Mouse (Mus musculus) urinary bladder, postnatal 14 days (tissue): ENCODE measurements around the gene Slamf9.
A peak's percentile ranks its signal among the peaks of the same experiment; 100 is the strongest.

Experiments
- DNase-seq: peaks from one replicate; pipeline ENCODE4 v3.0.0; 2021; ENCODE audit warnings: low spot score

Slamf9 gene

DNA sequence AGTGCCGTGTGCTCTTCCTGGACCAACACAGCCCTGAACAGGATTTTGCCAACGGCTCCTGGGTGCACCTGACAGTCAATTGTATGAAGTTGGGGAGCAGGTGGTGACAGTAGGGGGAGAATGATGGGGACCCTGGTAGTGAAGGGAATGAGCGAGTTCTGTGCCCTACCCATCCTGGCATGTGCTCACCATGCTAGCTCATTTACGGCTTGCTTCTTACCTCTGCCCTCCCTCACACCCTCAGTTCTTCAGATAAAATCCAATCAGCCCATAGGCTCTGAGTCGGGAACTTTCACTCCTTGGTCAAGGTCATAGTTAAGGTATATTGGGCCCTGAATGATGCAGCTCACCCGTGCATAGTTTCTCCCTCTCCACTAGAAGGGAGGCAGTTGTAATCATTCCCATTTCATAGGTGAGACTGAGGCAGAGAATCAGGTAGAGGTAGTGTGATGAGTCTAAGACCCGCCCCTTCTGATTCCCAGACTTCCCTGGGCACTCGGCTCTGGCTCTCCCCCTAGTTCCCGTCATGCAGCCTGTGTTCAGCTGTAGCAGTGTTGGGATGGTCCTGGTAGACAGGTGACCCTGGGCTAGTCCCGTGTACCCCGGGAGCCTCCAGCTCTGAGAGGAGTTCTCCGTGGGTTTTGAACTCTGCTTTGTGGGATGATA, 14.6 kb downstream of the Slamf9 start:
- DNase-seq = no peak

DNA sequence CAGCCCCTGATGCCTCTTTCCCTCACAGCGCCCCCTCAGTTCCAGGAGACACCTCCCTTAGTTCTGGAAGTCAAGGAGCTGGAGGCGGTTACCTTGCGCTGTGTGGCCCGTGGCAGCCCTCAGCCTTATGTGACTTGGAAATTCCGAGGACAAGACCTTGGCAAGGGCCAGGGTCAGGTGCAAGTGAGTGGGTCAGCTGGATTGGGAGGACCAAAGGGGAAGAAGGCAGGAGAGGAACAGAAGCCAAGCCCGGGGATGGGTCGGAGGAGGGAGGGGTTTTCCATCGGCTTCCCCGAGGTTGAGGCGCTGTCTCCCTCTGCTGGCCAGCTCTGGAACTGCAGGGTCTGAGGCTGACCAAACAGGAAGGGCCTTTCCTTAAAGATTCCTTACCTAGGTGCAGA, 15.1 kb downstream of the Slamf9 start:
- peak; percentile 91 for DNase-seq

DNA sequence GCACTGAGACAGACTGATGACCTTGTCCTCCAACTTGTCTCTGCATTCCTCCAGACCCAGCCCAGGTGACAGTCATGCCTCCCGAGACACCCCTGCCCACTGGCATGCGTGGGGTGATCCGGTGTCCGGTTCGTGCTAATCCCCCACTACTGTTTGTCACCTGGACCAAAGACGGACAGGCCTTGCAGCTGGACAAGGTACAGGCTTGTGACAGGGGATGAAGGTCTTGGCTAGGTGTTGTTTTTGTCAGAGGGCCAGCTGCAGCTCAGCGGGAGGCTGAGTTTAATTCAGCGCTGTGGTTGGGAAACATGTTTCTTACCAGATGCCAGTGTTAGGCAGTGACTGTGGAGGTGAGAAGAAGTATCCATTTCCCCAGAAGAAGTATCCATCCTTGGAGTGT, 16.9 kb downstream of the Slamf9 start:
- DNase-seq = no peak

DNA sequence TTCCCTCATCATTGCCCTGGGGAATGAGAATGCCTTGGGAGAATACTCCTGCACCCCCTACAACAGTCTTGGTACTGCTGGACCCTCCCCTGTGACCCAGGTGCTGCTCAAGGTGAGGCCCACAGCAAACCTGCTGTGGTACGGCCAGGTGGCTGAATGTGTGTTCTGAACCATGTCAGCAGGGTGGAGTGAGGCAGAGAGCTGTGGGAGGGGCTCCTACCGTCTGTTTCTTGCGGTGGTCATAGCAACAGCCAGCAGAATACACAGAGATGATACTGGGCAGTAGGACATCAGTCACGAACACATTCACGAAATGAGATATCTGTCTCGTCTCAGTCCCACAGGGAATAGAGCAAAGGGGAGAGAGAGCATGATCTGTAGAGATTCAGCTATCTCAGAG, 18.4 kb downstream of the Slamf9 start:
- DNase-seq = no peak

DNA sequence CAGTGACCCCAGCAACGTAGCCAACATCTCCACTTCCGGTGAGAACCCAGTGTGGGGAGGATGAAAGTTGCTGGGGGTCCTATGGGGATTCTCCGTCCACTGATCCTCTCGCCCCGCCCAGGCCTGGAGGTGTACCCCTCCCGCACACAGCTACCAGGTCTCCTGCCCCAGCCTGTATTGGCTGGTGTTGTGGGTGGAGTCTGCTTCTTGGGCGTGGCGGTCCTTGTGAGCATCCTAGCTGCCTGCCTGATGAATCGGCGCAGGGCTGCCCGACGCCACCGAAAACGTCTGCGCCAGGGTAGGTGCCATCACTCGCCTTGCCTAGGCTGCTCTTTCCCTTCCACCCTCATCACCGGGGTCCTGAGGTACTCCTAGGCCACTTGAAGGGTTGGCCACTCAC, 20.9 kb downstream of the Slamf9 start:
- DNase-seq = no peak

DNA sequence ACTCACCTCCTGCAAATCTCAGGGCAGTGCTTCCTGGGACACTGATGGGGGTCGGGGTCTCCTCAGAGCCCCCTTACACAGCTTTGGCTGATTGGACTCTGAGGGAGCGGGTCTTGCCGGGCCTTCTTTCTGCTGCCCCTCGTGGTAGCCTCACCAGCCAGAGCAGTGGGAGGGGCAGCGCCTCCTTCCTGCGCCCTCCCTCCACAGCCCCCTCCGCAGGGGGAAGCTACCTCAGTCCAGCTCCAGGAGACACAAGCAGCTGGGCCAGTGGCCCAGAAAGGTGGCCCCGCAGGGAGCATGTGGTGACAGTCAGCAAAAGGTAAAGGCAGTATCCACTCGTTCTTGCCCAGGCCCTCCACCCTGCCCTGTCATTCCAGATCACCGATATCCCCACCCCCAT, 22.3 kb downstream of the Slamf9 start:
- DNase-seq = no peak

DNA sequence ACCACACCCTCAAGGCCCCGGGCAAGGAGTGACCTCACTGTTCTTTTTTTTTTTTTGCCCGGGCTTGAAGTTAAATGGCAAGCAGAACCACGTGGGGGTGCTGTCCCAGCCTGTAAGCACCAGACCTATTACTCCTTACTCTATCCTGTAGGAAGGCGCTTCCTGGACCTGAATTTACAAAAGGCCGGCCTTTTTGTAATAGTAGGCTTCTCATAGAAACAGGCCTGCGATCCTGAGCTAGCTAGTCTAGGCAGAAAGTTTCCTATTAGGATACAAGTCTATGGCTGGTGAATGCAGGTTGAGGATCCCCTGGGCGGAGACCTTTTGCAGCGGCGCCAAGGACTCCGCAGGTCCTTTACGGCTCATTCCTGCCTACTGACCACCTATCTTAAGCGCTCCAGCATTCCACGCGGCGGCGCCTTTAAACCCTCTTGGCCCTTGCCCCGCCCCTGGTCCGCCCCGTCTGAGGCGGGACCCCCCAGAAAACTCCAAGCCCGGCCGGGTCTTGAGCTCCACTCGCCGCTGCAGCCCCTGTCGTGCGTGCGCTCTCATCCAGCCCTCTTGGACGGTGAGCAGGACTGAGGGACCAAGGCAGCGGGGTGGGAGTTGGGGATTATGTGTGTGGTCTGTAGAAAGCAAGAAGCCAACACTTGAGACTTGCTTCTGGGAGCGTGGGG, 24.7 kb downstream of the Slamf9 start, which contains the start of gene Tagln2:
Tagln2 (plus strand) TSS at position 283 of the 677 bp plus-strand sequence.
- DNase-seq = peak; percentile 91

DNA sequence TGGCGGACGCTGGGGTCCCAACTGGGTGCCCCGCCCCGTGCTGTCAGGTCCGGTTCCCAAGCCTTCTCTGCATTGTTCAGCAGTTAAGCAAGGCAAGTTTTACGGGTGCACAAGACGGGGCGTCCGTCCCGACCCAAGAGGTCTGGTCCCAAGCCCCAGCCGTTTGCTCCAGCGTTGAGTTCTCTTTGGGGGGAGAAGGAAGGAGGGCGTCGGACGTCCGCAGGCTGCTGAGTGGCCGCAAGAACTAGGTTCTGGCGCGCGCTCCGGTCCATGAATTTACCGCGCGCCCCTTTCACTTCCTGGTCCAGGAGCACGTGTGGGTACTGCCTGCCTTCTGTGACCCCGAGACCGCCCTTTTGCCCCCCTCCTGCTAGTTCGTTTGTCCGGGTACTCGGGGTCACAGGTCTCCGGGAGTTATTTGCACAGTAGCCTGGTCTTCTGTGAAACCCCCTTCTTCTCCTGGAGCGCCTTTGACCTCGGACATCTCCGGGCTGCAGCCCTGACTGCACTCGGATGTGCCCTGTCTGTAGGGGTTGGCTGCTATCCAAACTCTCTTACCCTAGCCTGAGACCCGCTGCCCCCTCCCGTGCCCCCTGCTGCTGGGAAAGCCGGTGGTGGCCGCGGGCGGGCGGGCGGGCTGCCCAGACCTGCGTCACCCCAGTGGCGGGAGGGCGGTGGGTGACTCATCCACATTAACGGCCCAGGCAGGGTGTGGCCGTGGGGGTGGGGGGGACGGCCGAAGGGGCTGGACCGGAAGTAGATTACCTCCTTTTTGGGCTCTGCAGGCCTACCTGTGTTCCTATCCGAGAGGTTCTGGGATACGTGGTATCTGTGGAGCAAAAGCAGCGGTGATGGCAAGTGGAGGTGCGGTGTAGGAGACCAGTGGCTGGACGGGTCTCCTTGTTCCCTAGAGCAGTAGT, 25.6 kb downstream of the Slamf9 start:
- peak; percentile 83 for DNase-seq

DNA sequence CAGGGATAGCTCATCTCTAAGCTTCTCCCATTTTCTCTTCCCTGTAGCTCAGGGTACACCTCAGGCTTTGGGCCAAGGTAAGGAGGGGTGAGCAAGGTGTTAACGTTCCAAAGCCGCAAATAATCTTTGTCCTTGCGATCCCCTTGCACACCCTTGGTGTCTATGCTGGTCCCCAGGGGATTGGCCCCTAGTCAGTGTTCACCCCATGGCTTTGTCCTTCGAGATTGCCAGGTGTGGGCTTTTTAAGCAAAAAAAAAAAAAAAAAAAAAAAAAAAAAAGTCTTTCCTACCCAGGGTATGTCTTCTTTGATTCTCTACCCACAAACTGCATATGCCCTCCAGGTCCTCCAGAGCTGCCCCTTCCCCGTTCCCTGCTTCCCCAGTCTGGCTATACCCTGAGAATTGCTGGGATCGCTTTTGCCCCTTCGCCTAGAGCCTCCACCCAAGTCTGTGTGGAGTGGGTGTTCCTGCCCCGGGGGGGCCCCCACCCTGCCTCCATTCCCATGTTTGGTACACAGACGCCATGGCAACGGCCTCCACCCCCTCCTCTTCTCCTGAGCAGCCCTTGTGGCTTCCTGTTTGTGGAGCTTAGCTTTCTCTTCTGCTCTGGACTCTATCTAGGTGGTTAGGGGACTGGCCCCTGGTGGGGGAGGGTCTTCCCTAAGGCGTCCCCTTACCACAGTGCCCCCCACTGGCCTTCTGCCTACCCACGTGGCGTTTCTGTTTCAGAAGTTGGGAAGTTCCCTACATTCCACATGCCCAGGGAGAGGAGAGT, 26.4 kb downstream of the Slamf9 start:
- peak; percentile 73 for DNase-seq

DNA sequence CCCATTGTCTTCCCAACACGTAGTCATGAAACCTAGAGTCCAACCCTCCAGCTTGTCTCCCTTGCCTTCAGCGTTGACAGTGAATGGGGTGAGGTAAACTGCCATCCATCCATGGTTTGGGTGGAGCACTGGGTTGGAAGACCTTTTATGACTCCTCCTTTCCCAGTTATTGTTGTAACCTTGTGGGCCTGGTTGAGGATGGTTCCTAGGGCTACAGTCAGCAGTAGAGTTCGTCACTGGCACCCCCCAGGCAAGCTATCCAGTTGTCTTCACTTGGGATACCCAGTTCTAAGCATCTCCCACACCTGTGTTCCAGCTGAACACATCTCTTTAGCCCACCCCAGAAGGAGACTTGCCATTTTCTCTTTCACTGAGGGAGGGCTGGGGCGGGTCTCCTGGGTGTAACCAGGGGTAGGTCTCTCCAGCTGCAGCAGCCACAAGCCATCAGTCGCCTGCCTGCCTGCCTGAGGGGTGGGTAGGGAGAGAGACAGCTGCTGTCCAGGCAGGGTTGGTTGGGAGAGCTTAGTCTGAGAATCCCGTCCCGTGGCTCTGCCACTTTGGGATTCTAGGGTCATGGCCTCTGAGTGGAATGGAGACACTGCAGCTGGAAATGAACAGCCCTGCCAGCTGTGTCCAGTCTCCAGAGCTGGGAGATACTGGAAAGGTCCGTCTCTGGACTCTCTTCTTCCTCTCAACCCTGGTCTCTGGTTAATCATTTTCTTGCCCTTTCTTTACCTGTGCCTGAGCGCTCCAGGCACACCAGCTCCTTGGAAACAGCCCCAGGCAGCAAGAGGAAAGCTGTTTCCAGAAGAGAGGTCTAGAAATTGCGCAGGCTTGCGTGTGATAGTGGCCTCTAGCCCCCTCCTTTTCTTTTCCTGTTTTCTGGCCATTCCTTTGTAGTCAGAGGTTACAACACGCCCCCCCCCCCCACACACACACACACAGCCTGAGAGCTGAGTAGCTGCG, 27.3 kb downstream of the Slamf9 start:
- peak; percentile 45 for DNase-seq

DNA sequence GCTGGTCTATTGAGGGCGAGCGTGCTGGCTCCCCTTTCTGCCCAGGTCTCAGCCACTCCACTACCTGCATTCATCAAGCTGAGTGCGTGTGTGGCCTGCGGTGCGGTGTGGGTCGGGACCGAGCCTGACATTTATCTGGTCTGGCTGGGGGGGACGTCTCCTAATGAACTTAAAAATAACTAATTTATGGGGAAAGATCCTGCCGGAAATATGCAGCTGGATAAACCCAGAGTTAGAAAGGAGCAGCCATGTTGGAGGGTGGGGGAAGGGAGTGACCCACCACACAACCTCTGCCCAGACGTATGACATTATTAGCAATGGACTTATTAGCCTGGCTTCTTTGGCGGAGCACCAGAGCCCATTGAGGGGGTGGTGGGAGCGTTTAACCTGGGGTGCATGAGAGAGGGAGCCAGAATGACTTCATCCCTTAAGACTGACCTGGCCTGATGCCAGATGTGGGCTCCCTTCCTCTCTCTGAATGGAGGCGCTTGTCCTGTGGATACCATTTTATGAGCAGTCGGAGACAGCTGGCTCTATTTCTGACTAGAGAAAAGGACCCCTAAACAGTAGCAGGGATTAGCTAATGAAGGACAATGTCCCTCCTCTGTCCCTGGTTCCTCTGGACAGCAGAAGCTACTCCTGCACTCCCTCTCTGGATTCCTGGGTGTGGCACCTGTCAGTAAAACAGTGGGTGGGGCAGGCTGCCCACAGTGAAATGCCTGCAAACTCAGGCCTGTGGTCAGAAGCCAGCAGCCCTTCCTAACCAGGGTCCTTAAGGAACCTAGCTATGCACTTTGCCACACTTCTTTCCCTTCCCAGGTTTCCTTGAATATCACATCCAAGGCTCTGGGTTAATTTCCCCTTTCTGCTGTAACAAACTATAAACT, 28.2 kb downstream of the Slamf9 start:
- DNase-seq = peak; percentile 68

DNA sequence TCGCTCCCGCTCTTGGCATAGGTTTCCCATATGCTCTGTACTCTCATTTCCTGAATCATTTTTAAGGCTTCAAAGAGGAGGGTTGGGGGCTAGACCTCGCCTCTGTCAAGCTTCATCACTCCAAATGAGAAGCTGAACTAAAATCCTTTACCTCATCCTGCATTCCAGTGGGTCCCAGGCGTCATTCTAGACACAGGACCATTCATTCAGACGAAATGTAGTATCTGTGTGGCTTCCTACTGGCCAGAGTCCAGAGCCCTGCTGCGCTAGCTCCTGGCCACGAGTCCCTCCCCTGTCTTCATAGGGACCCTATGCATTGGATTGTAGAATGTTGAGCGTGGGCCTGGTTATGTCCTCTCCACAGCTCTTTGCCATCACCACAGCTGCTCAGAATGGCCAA, 29.6 kb downstream of the Slamf9 start:
- DNase-seq = no peak

DNA sequence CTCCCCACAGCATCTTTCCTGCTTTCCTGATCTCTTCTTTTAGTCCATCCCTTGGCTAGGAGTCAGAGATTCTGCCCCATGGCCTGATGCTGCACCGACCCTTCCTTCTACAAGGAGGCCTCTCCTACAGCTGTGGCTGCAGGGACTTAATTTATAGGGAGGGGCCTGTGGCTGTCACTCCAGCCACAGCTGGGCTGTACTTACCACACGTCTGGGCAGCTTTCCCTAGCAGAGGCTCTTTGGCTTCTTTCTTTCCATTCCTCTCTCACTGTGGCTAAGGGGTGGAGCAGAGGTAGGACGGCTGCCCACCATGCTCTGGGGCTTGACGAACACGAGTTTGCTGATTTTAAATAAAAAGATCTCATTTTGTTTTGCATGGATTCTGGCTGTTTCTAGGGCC, 31.8 kb downstream of the Slamf9 start:
- no peak for DNase-seq

DNA sequence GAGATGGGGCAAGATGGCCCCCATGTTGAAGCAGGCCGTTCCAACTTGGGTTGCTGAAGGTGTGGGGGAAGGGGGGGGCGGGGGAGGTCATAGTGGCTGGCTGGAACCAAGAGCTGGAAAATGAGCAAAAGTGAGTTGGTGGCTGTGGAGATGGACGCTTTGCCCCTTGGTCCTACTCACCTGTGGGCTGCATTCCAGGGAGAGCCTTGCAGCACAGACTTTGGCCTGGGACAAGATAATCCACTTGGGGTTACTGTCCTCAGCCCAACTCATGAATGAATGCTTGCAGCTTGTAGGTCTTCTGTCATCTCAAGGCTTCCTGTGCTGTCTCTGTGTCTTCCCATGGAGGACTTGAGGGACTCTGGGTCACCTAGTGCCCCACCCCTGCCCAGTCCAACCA, 32.5 kb downstream of the Slamf9 start:
- no peak for DNase-seq

DNA sequence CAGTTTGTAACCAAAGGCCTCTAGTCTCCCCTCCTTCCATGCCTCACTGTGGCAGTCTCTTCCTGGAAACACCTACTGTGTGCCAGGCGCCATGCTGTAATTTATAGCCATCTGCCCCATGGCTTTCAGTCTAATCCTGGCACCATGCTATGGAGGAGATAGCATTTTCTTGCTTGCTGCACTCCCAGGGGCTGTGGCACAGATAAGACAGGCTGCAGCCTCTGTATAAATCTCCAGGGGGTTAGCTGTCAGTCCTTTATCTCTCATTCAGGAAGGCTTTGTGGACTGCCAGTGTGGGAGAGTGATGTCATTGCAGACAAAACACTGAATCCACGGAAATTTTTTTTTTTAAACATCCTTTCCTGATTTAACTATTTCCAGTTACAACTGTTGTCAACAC, 33.0 kb downstream of the Slamf9 start:
- DNase-seq = no peak

DNA sequence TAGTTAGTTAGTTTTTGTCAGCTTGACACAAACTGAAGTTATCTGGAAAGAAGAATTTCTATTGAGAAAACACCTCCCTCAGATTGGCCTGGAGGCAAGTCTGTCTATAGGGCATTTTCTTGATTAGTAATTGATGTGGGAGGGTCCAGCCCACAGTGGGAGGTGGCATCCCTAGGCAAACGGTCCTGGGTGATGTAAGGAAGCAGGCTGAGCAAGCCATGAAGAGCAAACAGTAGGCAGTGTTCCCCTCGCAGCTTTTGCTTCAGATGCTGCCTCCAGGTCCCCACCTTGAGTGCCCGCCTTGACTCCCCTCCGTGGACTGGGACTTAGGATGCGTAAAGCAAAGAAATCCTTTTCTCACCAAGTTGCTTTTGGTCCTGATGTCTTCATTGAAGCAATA, 34.1 kb downstream of the Slamf9 start:
- no peak for DNase-seq

DNA sequence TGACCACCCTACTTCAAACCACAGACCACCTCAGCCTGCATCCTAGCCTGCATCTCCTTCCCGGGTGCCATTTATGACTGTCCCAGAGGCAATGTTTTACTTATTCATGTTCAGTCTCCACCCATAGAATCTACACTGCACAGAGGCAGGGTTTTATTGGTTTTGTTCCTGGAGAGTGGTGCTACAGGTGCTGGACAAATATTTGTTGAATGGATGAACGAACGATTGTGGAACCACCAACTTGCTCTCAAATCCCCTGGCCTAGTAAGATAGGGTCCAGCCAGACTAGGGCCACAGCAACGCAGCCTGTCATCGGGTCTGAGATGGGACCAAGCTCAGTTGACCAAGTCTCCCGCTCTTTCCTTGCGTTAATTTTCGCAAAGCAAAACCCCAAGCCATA, 34.8 kb downstream of the Slamf9 start:
- DNase-seq = no peak

DNA sequence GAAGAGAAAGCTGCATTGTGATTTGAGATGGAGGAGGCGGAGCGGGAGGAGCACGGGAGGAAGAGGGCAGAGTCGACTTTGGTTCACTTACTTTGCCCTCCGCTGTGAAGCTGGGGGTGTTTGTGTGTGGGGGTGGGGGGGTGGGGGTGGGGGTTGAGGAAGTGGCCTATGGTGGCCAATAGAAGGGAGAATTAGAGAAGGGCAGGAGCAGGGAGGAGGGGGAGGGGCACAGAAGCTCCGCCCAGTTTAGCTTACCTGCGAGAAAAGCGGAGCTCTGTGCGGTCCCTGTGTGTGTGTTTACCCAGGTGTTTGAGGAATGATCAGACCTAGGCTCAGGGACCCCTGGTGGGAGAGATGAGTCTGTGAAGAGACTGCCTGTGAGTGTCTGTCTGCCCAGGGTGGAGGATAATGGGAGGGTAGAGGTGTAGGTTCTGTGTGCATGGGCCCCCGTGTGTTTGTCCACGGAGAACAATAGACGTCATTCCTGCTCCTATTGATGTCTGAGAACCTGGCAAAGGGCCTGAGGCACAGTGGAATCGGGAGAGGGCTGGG, 35.3 kb downstream of the Slamf9 start:
- DNase-seq = no peak

DNA sequence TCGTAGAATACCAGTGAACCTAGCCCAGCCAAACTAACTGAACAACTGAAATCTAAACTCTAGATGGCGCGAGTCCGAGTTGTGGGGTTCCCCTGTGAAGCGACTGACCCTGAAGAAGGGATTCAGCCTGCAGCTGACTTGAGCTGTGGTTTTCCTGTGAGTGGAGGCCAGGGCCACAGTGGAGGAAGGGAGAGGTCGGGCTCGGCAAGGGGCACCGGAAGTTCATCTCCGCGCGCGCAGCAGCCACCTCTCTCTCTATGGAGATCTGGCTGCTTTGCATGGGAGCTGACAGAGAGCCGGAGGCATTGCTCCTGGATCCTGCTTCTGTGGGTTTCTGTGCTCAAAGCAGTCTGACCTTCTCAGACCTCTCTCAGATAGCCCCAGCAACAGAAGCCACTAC, 37.8 kb downstream of the Slamf9 start:
- no peak for DNase-seq
